Mouse (Mus musculus) spleen, postnatal 0 days (tissue): Measurements from ENCODE around the gene Nppc. TPM values are rescaled to one million over a fixed set of nuclear protein-coding genes. Genes with fewer than 3 reads are reported as not detected.

ENCODE experiments used
- polyA plus RNA-seq: library from polyadenylated mRNA; unstranded; fragments of >200 nt; fragmentation: Nextera tagmentation; extraction: Ambion mirVana; gene quantifications from 2 replicates; pipeline ENCODE4 v1.2.1, GENCODE M21; 2015

The Nppc gene
- polyA plus RNA-seq, result 0.21 TPM in 1 of 2 replicates, not detected in the other

DNA sequence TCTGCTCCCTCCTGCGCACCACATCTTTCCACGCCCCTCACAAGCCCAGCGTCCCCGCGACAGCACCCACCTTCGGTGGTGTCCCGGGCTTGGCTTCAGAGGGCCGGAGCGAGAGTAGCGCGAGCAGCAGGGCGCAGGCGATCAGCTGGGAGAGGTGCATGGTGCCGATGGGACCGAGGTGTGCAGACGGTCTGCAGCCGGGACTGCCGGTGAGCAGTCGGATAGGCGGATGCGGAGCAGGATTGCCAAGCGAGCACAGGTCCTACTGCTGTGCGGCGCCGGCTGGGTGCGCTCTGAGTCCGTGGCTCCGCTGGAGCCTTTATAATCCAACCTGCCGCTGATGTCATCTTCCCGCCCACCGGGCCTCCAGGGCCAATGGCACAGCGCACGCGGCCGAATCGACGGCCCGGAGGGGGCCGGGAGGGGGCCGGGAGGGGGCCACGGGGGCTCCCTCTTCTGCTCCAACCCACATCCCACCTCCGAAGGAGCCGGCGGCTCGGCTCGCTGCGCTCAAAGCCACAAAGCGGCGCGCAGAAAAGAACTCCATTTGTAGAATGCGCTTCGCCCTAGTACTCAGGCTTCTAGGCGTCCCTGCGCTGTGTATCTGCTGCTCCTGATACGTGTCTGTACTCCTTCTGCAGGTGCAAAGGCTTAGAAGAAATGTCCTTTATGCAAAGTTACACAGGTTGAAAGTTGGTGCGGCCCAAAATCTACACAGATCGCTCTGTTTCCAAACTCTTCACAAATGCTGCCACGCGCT, at the start of gene Nppc:
Gene Nppc (minus strand): TSS at position 293 of the 760 bp plus-strand sequence.

GRCm38 (mm10) chr1:86703300-86703964, 33.1 kb upstream of the Nppc start, which contains the start of gene Dis3l2:
Gene Dis3l2 (plus strand): TSS chr1:86703808.

Other genes with a start within 250 kb of the Nppc start
- gene Nmur1, start 244.3 kb downstream of the Nppc start, polyA plus RNA-seq, result 0.10 TPM in 1 of 2 replicates, not detected in the other
- not detected in 2 replicates for gene Tex44, start 244.2 kb downstream of the Nppc start, polyA plus RNA-seq
- gene Ptma, start 143.8 kb downstream of the Nppc start, polyA plus RNA-seq, result 1,912 and 1,997 TPM in 2 replicates
- gene Pde6d, start 87.9 kb downstream of the Nppc start, polyA plus RNA-seq, result 43.0 and 47.1 TPM in 2 replicates
- gene Cops7b, start 87.7 kb downstream of the Nppc start, polyA plus RNA-seq, result 15.5 and 18.0 TPM in 2 replicates
- 11.7 and 13.1 TPM in 2 replicates for gene Dis3l2, start 33.2 kb upstream of the Nppc start, polyA plus RNA-seq